In the genomic region with DNA sequence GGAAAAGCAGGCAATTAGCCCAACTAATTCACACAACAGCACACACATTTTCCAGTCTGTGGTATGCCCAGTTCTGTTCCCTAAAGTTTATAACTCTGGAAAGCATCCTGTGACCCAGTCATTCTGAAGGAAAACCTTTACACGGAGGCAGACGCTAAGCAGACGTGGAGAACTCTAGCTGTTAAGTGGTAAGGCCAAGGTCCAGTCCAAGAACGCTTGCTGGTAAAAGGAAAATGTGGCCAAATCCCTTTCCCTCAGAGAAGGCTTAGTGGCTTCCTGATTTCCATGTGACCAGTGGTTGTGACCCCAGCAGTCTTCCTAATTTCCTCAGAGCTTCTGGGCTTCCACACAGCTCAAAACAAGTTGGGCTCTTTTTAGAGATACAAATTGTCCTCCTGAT, we compare ENCODE assay signal across 20 mouse cellular contexts. TPM values are rescaled to one million over a fixed set of nuclear protein-coding genes. Genes with fewer than 3 reads are reported as not detected.
DNase-seq lines count a peak whose midpoint lies in the region; ATAC-seq and TF ChIP-seq lines count a peak whose summit lies in the region.
"Had no signal": no experiment of that assay in that cellular context is flagged by ENCODE, and none has a peak within 500 bp of the region (broad histone marks: within the 10 kb centered on the region; RNA-seq: fewer than 3 reads in every experiment).

No protein-coding gene starts in this region.

- H3K27ac ChIP-seq in heart, embryonic 12.5 days (ENCODE audit: poor library complexity, severe bottlenecking) = peak overlapping the region; percentile 83
- no peak overlapping the region for H3K27ac ChIP-seq in midbrain, embryonic 11.5 days (ENCODE audit: low read depth, low read length)
- H3K27ac ChIP-seq in midbrain, embryonic 10.5 days (replicated peaks) = no peak overlapping the region; the same call in 1 of the 2 replicates
- peak overlapping the region; percentile 52 for H3K27ac ChIP-seq in midbrain, postnatal 0 days (ENCODE audit: low read depth, low read length)
- H3K27ac ChIP-seq: embryonic facial prominence, embryonic 15.5 days; gastrocnemius, adult 2 months; limb, embryonic 13.5 days; neural tube, embryonic 13.5 days had no signal

- DNase-seq in heart, adult 9 months (ENCODE audit: low spot score in 2 of 2) = no peak
- peak; percentile 78 for DNase-seq in midbrain, embryonic 11.5 days (ENCODE audit: low spot score, missing footprints)
- no peak for DNase-seq in midbrain, embryonic 10.5 days (ENCODE audit: low spot score)
- peak; percentile 40 for DNase-seq in kidney, adult 18-20 months
- DNase-seq in midbrain, postnatal 0 days (ENCODE audit: low spot score) = no peak
- no peak for DNase-seq in lung, postnatal 14 days
- DNase-seq: B cell, adult 2 months; gastrocnemius, adult 2 months; layer of hippocampus, postnatal 36 days; lung, adult 2 months; thymus, postnatal 14 days had no signal

- WGBS in heart, embryonic 12.5 days = 51% methylated on average over 4 of the region's 4 CpGs
- WGBS in midbrain, embryonic 11.5 days = 50% methylated on average over 4 of the region's 4 CpGs
- WGBS in midbrain, embryonic 10.5 days = 68% methylated on average over 4 of the region's 4 CpGs
- 63% methylated on average over 4 of the region's 4 CpGs for WGBS in midbrain, postnatal 0 days

- H3K4me1 ChIP-seq in heart, embryonic 12.5 days (replicated peaks) = peaks cover 27% of the 10 kb centered on the region
- H3K4me1 ChIP-seq in midbrain, embryonic 11.5 days (ENCODE audit: control insufficient read depth, insufficient read depth, low read length) = peaks cover 11% of the 10 kb centered on the region
- H3K4me1 ChIP-seq in midbrain, embryonic 10.5 days = peaks cover 29% of the 10 kb centered on the region
- H3K4me1 ChIP-seq in midbrain, postnatal 0 days (ENCODE audit: insufficient read depth, low read length) = peaks cover 11% of the 10 kb centered on the region
- H3K4me1 ChIP-seq: megakaryocyte, embryonic 14.5 days had no signal

- 0 out of 2 replicates have a peak overlapping the region, but pooled peaks have one; percentile 27 for H3K4me2 ChIP-seq in heart, embryonic 12.5 days
- H3K4me2 ChIP-seq in midbrain, embryonic 11.5 days = no peak overlapping the region
- H3K4me2 ChIP-seq in midbrain, postnatal 0 days (ENCODE audit: low read depth, low read length, poor library complexity, severe bottlenecking) = no peak overlapping the region
- H3K4me2 ChIP-seq: embryonic facial prominence, embryonic 15.5 days; limb, embryonic 13.5 days; neural tube, embryonic 13.5 days had no signal

- TF ChIP-seq CTCF in midbrain, postnatal 0 days (IDR thresholded peaks at IDR 0.05) = no peak

- 0 out of 2 replicates have a peak, but pooled peaks cover under 1% of the 10 kb centered on the region for H3K9me3 ChIP-seq in heart, embryonic 12.5 days (replicated peaks)
- no peaks in the 10 kb centered on the region for H3K9me3 ChIP-seq in midbrain, embryonic 11.5 days (ENCODE audit: control insufficient read depth, low read length)
- H3K9me3 ChIP-seq in midbrain, embryonic 10.5 days (replicated peaks) = no peaks in the 10 kb centered on the region
- no peaks in the 10 kb centered on the region for H3K9me3 ChIP-seq in midbrain, postnatal 0 days (ENCODE audit: low read length)
- H3K9me3 ChIP-seq: embryonic facial prominence, embryonic 15.5 days; G1E; limb, embryonic 13.5 days; megakaryocyte, embryonic 14.5 days; neural tube, embryonic 13.5 days had no signal

- H3K27me3 ChIP-seq in heart, embryonic 12.5 days (replicated peaks) = no peaks in the 10 kb centered on the region
- H3K27me3 ChIP-seq in midbrain, embryonic 11.5 days (ENCODE audit: control insufficient read depth, insufficient read depth, low read length) = no peaks in the 10 kb centered on the region
- H3K27me3 ChIP-seq in midbrain, embryonic 10.5 days (ENCODE audit: low read depth, poor library complexity, severe bottlenecking) = peaks cover 25% of the 10 kb centered on the region
- no peaks in the 10 kb centered on the region for H3K27me3 ChIP-seq in midbrain, postnatal 0 days (ENCODE audit: insufficient read depth, low read length)
- H3K27me3 ChIP-seq: embryonic facial prominence, embryonic 15.5 days; limb, embryonic 13.5 days; neural tube, embryonic 13.5 days had no signal

- no peak overlapping the region for H3K9ac ChIP-seq in heart, embryonic 12.5 days
- no peak overlapping the region for H3K9ac ChIP-seq in midbrain, embryonic 11.5 days (ENCODE audit: low read length)
- H3K9ac ChIP-seq in midbrain, postnatal 0 days (replicated peaks; ENCODE audit: low read length, poor library complexity, severe bottlenecking) = no peak overlapping the region
- H3K9ac ChIP-seq: embryonic facial prominence, embryonic 15.5 days; limb, embryonic 13.5 days; neural tube, embryonic 13.5 days had no signal

- H3K4me3 ChIP-seq in heart, embryonic 12.5 days = no peak overlapping the region
- H3K4me3 ChIP-seq in midbrain, embryonic 11.5 days (ENCODE audit: low read depth, low read length) = no peak overlapping the region
- no peak overlapping the region for H3K4me3 ChIP-seq in midbrain, embryonic 10.5 days
- H3K4me3 ChIP-seq in midbrain, postnatal 0 days (ENCODE audit: low read depth, low read length) = no peak overlapping the region
- H3K4me3 ChIP-seq: embryonic facial prominence, embryonic 15.5 days; gastrocnemius, adult 2 months; limb, embryonic 13.5 days; megakaryocyte, embryonic 14.5 days; neural tube, embryonic 13.5 days had no signal

- H3K36me3 ChIP-seq in heart, embryonic 12.5 days = no peaks in the 10 kb centered on the region
- no peaks in the 10 kb centered on the region for H3K36me3 ChIP-seq in midbrain, embryonic 11.5 days (ENCODE audit: control insufficient read depth, insufficient read depth, low read length)
- H3K36me3 ChIP-seq in midbrain, embryonic 10.5 days = no peaks in the 10 kb centered on the region
- no peaks in the 10 kb centered on the region for H3K36me3 ChIP-seq in midbrain, postnatal 0 days (ENCODE audit: insufficient read depth, low read length)
- H3K36me3 ChIP-seq: embryonic facial prominence, embryonic 15.5 days; G1E; limb, embryonic 13.5 days; neural tube, embryonic 13.5 days had no signal

- no peak for ATAC-seq in heart, embryonic 12.5 days (ENCODE audit: insufficient number of reproducible peaks, low FRiP score)
- no peak for ATAC-seq in midbrain, embryonic 11.5 days (ENCODE audit: low FRiP score)
- ATAC-seq in midbrain, postnatal 0 days (ENCODE audit: low FRiP score) = no peak
- no peak for ATAC-seq in erythroblast, adult 5-6 weeks (replicated peaks; ENCODE audit: low FRiP score, poor library complexity, severe bottlenecking)

RNA-seq across cellular contexts. Expression of gene Slc6a17, which starts 11.3 kb away (rescaled TPM):
- 3.9 and 4.6 TPM in 2 replicates for polyA plus RNA-seq in heart, embryonic 12.5 days (2016; fragmentation: Nextera tagmentation; extraction: Ambion mirVana)
- 1.8 and 1.9 TPM in 2 replicates for polyA plus RNA-seq in midbrain, embryonic 11.5 days (2014; fragmentation: Nextera tagmentation; extraction: Ambion mirVana)
- 1.4 and 1.6 TPM in 2 replicates for polyA plus RNA-seq in midbrain, embryonic 10.5 days (2016; fragmentation: Nextera tagmentation; extraction: Ambion mirVana)
- 52.0 and 60.0 TPM in 2 replicates for total RNA-seq in midbrain, postnatal 0 days (2014; rRNA removed)
- polyA plus RNA-seq in midbrain, postnatal 0 days (2015; fragmentation: Nextera tagmentation; extraction: Ambion mirVana) = 17.5 and 22.2 TPM in 2 replicates
- total RNA-seq in erythroblast, adult 5-6 weeks (2015; ENCODE audit: low replicate concordance) = not detected in 2 replicates
- not detected in 2 replicates for total RNA-seq in erythroblast, adult 5-6 weeks (2017; ENCODE audit: low replicate concordance)
- polyA plus RNA-seq: G1E had no signal

RNA-seq across cellular contexts. Expression of gene Kcnc4, which starts 47.2 kb away (rescaled TPM):
- 0.12 and 0.15 TPM in 2 replicates for polyA plus RNA-seq in heart, embryonic 12.5 days (2016; fragmentation: Nextera tagmentation; extraction: Ambion mirVana)
- polyA plus RNA-seq in midbrain, embryonic 11.5 days (2014; fragmentation: Nextera tagmentation; extraction: Ambion mirVana) = 0.03 and 0.04 TPM in 2 replicates
- 0.10 TPM in 1 of 2 replicates, not detected in the other for polyA plus RNA-seq in midbrain, embryonic 10.5 days (2016; fragmentation: Nextera tagmentation; extraction: Ambion mirVana)
- 41.3 and 46.8 TPM in 2 replicates for total RNA-seq in midbrain, postnatal 0 days (2014; rRNA removed)
- 16.0 and 17.2 TPM in 2 replicates for polyA plus RNA-seq in midbrain, postnatal 0 days (2015; fragmentation: Nextera tagmentation; extraction: Ambion mirVana)
- total RNA-seq in erythroblast, adult 5-6 weeks (2015; ENCODE audit: low replicate concordance) = not detected in 2 replicates
- total RNA-seq in erythroblast, adult 5-6 weeks (2017; ENCODE audit: low replicate concordance) = not detected in 2 replicates
- polyA plus RNA-seq: G1E had no signal

RNA-seq across cellular contexts. Expression of gene Ubl4b, which starts 48.3 kb away (rescaled TPM):
- not detected in 2 replicates for polyA plus RNA-seq in heart, embryonic 12.5 days (2016; fragmentation: Nextera tagmentation; extraction: Ambion mirVana)
- not detected in 2 replicates for polyA plus RNA-seq in midbrain, embryonic 11.5 days (2014; fragmentation: Nextera tagmentation; extraction: Ambion mirVana)
- polyA plus RNA-seq in midbrain, embryonic 10.5 days (2016; fragmentation: Nextera tagmentation; extraction: Ambion mirVana) = 0.12 TPM in 1 of 2 replicates, not detected in the other
- total RNA-seq in midbrain, postnatal 0 days (2014; rRNA removed) = not detected in 2 replicates
- polyA plus RNA-seq in midbrain, postnatal 0 days (2015; fragmentation: Nextera tagmentation; extraction: Ambion mirVana) = not detected in 2 replicates
- not detected in 2 replicates for total RNA-seq in erythroblast, adult 5-6 weeks (2015; ENCODE audit: low replicate concordance)
- not detected in 2 replicates for total RNA-seq in erythroblast, adult 5-6 weeks (2017; ENCODE audit: low replicate concordance)
- total RNA-seq: gastrocnemius, adult 2 months; layer of hippocampus, postnatal 36 days had no signal
- polyA plus RNA-seq: brain, embryonic 14.5 days; embryonic facial prominence, embryonic 15.5 days; G1E; intestine, embryonic 14.5 days; lung, adult 2 months; neural tube, embryonic 13.5 days had no signal

Comparison
In these comparisons a context has a peak if more than half of its experiments do, and no peak if none do; other contexts are left out.
1. H3K27ac ChIP-seq: peak in heart, embryonic 12.5 days (single experiment) and midbrain, postnatal 0 days (single experiment); none in midbrain, embryonic 11.5 days (single experiment) and midbrain, embryonic 10.5 days (single experiment).
2. DNase-seq: peak in midbrain, embryonic 11.5 days (single experiment) and kidney, adult 18-20 months (single experiment); none in heart, adult 9 months (0 of 2), midbrain, embryonic 10.5 days (single experiment), midbrain, postnatal 0 days (single experiment) and lung, postnatal 14 days (single experiment).
3. RNA of gene Kcnc4, which starts 47.2 kb away (polyA plus RNA-seq): 16.0 to 17.2 TPM in midbrain, postnatal 0 days; 0.12 to 0.15 TPM in heart, embryonic 12.5 days, 0.03 to 0.04 TPM in midbrain, embryonic 11.5 days and 0.10 TPM in midbrain, embryonic 10.5 days; every median in the first group is over 10 times any median in the second.